Mouse (Mus musculus) heart, adult 18-20 months (tissue): Measurements from ENCODE around the gene Csmd2. TPM values are rescaled to one million over a fixed set of nuclear protein-coding genes. Genes with fewer than 3 reads are reported as not detected.

ENCODE experiments used
- DNase-seq, 2 experiments: peaks; one replicate each; pipeline ENCODE4 v3.0.0; 2021 to 2022; ENCODE audit warnings: mixed read lengths in 1 of 2
- total RNA-seq, 2 experiments: library from RNA; stranded (reverse); gene quantifications; 2 replicates each; pipeline ENCODE4 v1.2.3; 2021

The Csmd2 gene
- total RNA-seq, 2 experiments from 2014 or later, result not detected

- no peak for DNase-seq
Measured at GRCm38 (mm10) chr4:128340457-128340856, 352.8 kb downstream of the Csmd2 start.

GRCm38 (mm10) chr4:128341315-128341714, 353.7 kb downstream of the Csmd2 start:
- no peak for DNase-seq

DNA sequence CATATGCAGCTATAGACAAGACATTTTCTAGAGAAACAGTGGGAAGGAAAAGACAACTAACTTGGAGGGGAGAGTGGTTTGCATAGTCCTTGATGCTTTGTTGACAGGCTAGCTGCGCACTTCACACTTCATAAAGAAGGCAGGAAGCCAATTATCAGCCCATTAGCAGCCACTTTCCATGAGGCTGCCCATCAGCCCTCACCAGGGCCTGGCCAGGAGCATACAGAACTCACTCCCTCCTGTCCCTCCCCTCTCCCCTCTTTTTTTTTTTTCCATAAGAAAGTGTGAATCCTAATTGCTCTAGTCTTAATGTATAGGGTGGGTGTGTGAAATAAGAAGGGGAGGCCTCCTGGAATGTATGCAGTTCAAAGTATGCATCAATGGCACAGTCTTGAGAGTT, 354.6 kb downstream of the Csmd2 start:
- no peak for DNase-seq

GRCm38 (mm10) chr4:128358751-128359150, 371.1 kb downstream of the Csmd2 start:
- DNase-seq, result no peak

GRCm38 (mm10) chr4:128365851-128366250, 378.2 kb downstream of the Csmd2 start:
- no peak for DNase-seq

DNA sequence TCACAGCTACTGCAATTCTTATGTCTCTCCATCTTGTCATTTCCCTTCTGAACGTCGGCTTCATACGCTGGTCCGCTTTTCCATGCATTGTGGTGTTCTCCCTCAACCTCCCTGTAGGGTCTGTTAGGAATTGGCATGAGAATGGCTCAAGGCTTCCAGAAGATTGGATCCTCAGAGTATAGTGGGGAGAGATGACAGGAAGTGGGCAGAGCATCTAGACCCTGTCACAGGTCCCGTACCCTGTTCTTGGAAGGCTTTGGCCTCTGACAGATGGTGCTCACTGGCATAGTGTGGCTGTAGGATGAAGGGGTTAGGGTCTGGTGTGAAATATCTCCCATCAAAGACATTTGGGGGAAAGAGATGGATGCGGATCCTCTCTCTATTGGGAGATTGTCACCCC, 380.4 kb downstream of the Csmd2 start:
- DNase-seq, result no peak

DNA sequence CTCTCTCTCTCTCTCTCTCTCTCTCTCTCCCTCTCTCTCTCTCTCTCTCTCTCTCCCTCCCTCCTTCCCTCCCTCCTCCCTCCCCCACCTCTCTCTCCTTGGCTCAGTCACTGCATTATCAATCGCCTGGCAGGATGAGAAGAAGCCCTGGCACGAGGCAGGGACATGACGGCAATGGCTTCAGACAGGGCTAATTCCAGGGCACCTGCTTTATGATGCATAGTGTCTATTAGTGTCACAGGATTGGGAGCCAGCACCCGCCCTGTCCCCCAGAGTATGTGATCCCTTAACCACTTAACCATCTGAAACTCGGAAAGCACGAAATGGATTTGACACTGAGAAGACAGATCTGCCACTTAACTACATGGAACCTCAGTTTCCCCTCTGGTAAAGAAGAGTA, 384.1 kb downstream of the Csmd2 start:
- no peak for DNase-seq

DNA sequence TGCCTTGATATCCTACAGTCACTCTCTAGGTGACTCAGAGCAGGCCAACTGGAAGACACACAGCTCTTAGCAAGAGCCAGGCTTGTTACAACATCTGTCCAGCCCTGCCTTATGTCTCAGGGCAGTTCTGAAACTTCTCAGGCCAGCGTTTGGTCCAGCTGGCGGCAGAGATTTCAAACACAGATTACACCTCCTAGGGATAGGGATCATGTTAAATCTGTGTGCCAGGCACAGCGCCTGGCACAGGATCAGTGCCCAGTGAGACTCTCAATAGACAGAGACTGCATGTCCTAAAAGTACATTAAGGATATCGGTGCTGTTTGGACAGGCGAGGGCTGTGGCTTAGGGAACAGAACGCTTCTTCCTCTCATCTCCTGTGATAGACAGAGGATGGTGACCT, 385.5 kb downstream of the Csmd2 start:
- no peak for DNase-seq

GRCm38 (mm10) chr4:128374051-128374450, 386.4 kb downstream of the Csmd2 start:
- no peak for DNase-seq

DNA sequence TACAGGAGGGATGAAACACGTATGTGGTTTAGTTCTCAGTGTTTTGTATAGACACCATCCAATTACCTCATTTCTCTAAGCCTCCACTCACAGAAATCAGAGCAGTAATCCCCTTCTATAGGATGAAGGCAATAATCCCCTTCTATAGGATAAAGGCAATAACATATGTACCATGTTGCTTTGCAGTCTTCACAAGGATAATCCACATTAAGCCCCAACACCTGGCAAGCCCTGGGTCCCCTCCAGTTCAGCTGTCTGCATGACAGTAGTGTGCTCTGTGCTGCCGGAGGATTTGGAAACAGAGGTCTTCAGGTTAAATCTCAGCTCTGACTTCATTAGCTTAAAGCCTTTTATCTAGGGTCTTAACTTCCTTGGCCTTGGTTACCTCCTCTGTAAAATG, 391.3 kb downstream of the Csmd2 start:
- DNase-seq, result no peak

- no peak for DNase-seq
Measured at GRCm38 (mm10) chr4:128381331-128381730, 393.7 kb downstream of the Csmd2 start.

DNA sequence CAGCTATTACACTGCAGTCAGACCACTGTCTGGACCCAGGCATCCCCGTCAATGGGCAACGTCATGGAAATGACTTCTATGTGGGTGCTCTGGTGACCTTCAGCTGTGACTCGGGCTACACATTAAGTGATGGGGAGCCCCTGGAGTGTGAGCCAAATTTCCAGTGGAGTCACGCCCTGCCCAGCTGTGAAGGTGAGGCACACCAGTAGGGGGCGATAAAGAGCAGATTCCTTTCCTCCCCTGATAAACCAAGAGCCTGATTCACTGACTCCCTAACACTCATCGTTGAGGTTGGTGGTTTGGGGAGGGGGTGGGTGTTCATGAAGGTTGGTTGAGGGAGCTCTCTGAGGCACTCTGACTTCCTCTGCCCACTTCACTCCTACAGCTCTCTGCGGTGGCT, 396.1 kb downstream of the Csmd2 start:
- DNase-seq, result no peak

DNA sequence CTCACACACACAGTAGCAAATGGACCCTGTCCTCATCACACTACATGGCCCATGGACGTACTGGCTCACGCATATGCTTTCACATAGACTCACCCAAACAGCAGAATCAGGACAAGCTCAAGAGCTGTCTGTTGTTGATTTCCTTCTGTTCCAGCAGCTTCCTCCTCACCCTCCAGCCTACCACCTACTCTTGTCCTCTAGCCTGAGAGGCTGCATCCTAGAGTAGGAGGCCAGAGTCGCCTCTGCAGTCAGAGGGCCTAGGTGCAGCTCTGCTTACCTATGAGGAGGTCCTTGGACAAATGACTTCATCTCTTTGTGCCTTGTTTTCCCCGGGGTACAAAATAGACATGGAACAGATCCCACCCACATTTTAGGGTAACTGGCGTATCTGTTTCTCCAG, 403.8 kb downstream of the Csmd2 start:
- DNase-seq, result no peak

- DNase-seq, result no peak
Measured at GRCm38 (mm10) chr4:128392279-128392678, 404.6 kb downstream of the Csmd2 start.

DNA sequence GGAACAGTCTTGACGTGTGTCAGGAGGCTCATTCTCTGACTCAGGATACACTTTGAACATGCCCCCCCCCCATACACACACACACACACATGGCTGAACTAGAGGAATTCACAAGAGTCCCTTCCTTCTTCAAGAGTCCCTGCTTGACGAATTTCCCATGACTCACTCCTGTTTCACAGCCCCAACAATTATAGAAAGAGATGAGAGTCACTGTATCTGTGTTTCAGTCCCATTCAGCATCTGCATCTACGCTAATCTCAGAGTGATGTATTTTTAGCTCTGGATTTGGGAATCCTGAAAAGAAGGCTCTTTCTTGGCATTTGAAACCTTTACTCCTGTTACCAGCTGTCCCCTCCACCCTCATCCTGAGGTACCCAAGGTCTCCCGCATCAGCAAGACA, 406.2 kb downstream of the Csmd2 start:
- no peak for DNase-seq

DNA sequence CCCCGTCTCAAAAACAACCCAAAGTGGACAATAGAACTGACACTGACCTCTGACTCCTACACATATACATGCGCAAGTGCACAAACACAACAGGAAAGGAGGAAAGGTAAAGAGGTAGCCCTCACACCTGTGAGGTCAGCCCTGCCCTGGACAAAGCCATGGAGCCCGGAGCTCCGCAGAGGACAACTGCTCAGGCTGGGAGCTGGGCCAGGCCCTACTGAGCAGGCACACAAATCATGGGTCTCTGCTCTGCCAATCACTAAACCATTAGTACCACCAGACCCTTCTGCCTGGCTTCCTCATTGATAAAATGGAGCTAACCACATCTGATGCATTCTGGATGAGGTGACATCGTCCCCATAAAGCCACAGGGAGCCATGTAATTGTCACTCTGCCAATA, 409.0 kb downstream of the Csmd2 start:
- DNase-seq, result no peak

DNA sequence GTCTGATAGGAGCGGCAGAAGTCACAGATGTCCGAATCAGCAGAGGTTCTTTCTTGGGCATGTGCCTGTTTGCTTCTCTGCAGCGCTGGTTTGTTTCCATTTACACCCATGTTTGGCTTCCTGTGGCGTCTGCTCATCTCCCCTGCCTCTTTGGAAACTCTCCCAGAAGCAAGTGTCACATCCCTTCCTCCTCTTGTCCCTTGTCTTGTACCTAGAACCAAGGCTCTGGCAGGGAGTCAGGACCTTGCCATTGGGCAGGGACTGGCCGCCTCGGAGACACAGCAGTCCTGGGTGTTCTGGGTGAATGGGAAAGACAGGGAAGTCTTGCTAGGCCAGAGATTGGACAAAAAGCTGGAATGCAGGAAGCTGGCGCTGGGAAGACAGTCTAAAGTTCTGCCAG, 410.1 kb downstream of the Csmd2 start:
- DNase-seq, result no peak

DNA sequence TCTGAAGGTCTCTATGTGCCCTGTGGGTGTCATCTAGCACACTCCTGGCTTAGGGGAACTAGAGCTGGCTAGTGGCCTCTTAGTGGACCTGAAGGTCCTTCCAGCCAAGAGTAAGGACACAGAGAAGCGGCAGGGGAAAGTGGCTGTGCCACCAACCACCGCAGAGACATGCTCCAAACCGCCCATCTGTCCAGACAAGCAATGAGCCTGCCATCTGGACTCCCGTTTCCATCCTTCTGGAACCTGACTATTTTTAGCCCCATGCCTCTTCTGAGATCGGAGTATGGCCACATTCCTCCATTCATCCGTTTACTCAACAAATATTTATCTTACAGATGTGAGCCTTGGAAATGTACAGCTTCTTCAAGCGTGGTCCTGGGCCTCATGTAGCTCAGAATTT, 411.3 kb downstream of the Csmd2 start:
- DNase-seq, result no peak

DNA sequence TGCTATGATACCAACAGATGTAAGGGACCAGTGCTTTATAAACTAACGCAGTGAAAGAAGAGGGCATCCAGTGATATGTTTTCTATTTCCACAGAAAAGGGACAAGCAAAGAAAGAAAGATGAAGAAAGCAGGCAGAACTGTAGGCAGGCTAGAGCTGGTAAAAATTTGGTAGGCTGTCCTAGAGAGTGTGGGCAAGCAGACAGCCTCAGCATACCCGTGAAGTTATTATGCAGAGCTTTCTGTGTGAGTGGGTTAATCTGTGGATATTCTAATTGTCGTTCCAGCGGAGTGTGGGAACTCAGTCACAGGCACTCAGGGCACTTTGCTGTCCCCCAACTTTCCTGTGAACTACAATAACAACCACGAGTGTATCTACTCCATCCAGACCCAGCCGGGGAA, 412.4 kb downstream of the Csmd2 start:
- no peak for DNase-seq

- no peak for DNase-seq
Measured at GRCm38 (mm10) chr4:128401591-128401990, 413.9 kb downstream of the Csmd2 start.

- DNase-seq, result no peak
Measured at GRCm38 (mm10) chr4:128402706-128403105, 415.0 kb downstream of the Csmd2 start.

GRCm38 (mm10) chr4:128405576-128405975, 417.9 kb downstream of the Csmd2 start:
- no peak for DNase-seq

DNA sequence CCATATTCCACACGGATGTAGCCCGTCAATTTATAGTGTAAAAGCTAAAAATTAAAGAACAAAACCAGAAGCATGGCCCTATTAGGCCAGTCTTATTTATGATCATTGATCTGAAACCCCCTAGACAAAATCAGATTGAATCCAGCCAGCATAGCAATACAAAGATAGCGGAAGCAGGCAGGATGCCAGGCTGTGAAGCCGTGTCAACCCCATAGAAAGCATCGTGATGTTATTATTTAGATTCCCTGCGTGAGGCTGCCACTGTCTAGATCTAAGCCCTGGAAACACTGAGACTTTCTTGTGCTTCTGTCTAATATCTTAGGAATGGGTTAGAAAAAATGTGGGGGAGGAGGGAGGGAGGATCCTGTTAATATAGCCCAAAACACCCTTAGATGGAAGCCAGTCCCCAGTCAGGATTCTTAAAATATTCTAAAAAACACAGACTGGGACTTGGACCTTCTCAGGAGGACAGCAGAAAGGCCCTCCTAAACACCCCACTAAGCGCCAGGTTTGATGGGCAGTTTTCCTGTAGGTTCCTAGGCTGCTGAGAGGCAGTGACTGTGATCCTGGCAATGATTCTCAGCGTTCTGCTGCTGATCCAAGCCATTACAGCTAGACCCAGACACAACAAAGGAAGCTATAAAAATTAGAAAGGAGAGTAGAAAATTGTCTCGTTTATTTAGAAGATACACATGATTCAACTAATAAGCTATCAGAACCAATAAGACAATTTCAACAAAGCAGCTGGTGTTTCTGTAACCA, 419.6 kb downstream of the Csmd2 start:
- no peak for DNase-seq

DNA sequence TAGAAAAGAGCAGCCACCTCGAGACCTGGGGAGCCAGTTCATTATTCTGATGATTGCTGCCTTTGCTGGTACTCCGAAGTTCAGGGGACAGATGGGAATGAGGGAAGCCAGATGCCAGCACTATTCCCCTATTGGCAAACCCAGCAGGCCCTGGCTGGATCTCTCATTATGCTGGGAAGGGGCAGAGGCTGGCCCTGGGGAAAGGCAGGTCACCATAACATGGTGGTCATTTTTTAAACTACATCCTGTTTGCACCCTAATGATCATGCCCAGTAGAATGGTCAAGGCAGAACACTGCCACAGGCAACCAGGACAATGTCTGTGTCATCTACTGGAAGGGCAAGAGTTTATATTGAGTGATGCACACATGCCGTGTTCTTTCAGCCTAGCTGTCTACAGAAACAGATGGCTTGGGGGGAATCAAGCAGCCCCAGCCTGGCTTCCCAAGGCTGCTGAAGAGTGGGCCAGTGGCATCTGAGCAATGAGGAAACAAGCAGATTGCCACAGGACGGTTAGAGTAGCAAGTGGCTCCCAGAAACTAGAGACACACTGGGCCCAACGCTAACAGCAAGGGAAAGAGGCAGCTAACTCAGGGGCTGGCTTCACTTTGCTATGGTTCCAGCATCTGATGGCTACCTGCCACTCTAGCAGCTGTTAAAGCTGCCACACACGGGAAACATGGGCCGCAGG, 424.4 kb downstream of the Csmd2 start:
- DNase-seq, result no peak
